Mouse (Mus musculus) megakaryocyte, embryonic 14.5 days (primary cell): Measurements from ENCODE around the gene Bola2. TPM values are rescaled to one million over a fixed set of nuclear protein-coding genes. Genes with fewer than 3 reads are reported as not detected.

Experiments used
- H3K27me3 ChIP-seq: replicated peaks from 2 replicates; pipeline ENCODE3; 2012; ENCODE audit warnings: inconsistent platforms
- H3K36me3 ChIP-seq: replicated peaks from 2 replicates; pipeline ENCODE3; 2012; ENCODE audit warnings: low read length, inconsistent platforms, mixed read lengths
- H3K4me1 ChIP-seq: 2 replicates; pipeline ENCODE4 v1.6.1; 2012; ENCODE audit warnings: inconsistent platforms
- H3K4me3 ChIP-seq: replicated peaks from 2 replicates; pipeline ENCODE3; 2012; ENCODE audit warnings: moderate library complexity, mild to moderate bottlenecking, inconsistent platforms
- H3K9me3 ChIP-seq: 2 replicates; pipeline ENCODE4 v1.6.1; 2012; ENCODE audit warnings: inconsistent platforms
- FLI1 ChIP-seq: IDR thresholded peaks from 2 replicates; pipeline ENCODE4 v1.6.1; 2012; ENCODE audit warnings: low read length, inconsistent platforms, mixed read lengths
- GATA1 ChIP-seq: IDR thresholded peaks from 3 replicates; pipeline ENCODE4 v1.6.1; 2012; ENCODE audit warnings: mixed read lengths, low read length, inconsistent platforms, borderline replicate concordance
- polyA plus RNA-seq: library from polyadenylated mRNA; stranded (reverse); fragments of >175 nt; gene quantifications from 2 replicates; pipeline ENCODE4 v1.2.3, GENCODE M21; 2012; ENCODE audit warnings: low replicate concordance; ENCODE audit not compliant: insufficient read depth

The Bola2 gene
- polyA plus RNA-seq, 1 experiment: 696 TPM

GRCm38 (mm10) chr7:126736122-126736521, 40.9 kb downstream of the Bola2 start:
- H3K36me3 ChIP-seq: no peaks in the 10 kb centered on the region
- no peak overlapping the region for H3K4me3 ChIP-seq
- TF ChIP-seq GATA1 (no peak), FLI1 (no peak)
- H3K4me1 ChIP-seq: peaks cover 7% of the 10 kb centered on the region; the same call in 1 of the 2 replicates
- peaks cover 24% of the 10 kb centered on the region for H3K27me3 ChIP-seq
- H3K9me3 ChIP-seq: no peaks in the 10 kb centered on the region

DNA sequence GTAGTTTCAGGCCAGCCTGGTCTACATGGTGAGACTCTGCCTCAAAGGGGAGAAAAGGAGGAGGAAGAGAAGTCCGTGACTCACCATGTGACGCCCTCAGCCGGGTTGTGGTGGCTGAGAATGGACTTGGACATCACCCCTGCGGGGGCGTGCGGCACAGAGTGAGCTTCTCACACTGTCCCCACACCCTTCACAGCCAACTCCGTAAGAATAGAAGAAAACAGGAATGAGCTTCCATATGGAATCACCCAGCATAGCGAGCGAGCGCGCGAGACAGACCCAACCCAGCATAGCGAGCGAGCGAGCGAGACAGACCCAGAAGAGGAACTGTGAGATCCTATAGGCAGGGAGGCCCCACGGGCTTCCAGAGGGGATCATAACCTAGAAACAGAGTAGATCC, 44.4 kb downstream of the Bola2 start:
- no peaks in the 10 kb centered on the region for H3K36me3 ChIP-seq
- H3K4me3 ChIP-seq: no peak overlapping the region
- TF ChIP-seq FLI1 (no peak), GATA1 (no peak)
- H3K27me3 ChIP-seq: peaks cover 25% of the 10 kb centered on the region
- H3K9me3 ChIP-seq: no peaks in the 10 kb centered on the region
- peaks cover 9% of the 10 kb centered on the region; the same call in 1 of the 2 replicates for H3K4me1 ChIP-seq

- no peak overlapping the region for H3K4me3 ChIP-seq
- peaks cover 23% of the 10 kb centered on the region for H3K27me3 ChIP-seq
- no peaks in the 10 kb centered on the region for H3K36me3 ChIP-seq
- H3K4me1 ChIP-seq: peaks cover 9% of the 10 kb centered on the region; the same call in 1 of the 2 replicates
- no peaks in the 10 kb centered on the region for H3K9me3 ChIP-seq
- TF ChIP-seq GATA1 (no peak), FLI1 (no peak)
Measured at GRCm38 (mm10) chr7:126740132-126740735, 45.0 kb downstream of the Bola2 start.

GRCm38 (mm10) chr7:126740977-126741376, 45.8 kb downstream of the Bola2 start:
- Histone ChIP-seq H3K4me1 (peaks cover 10% of the 10 kb centered on the region), H3K9me3 (no peaks in the 10 kb centered on the region), H3K4me3 (no peak overlapping the region), H3K27me3 (peaks cover 21% of the 10 kb centered on the region), H3K36me3 (no peaks in the 10 kb centered on the region)
- TF ChIP-seq FLI1 (no peak), GATA1 (no peak)

- TF ChIP-seq GATA1 (no peak), FLI1 (no peak)
- Histone ChIP-seq H3K4me1 (peaks cover 15% of the 10 kb centered on the region), H3K27me3 (peaks cover 20% of the 10 kb centered on the region), H3K36me3 (no peaks in the 10 kb centered on the region), H3K9me3 (no peaks in the 10 kb centered on the region), H3K4me3 (no peak overlapping the region)
Measured at GRCm38 (mm10) chr7:126741452-126741851, 46.3 kb downstream of the Bola2 start.

GRCm38 (mm10) chr7:126741964-126742482, 46.8 kb downstream of the Bola2 start:
- H3K36me3 ChIP-seq: no peaks in the 10 kb centered on the region
- TF ChIP-seq FLI1 (no peak), GATA1 (no peak)
- peaks cover 21% of the 10 kb centered on the region for H3K4me1 ChIP-seq
- peaks cover 20% of the 10 kb centered on the region for H3K27me3 ChIP-seq
- no peak overlapping the region for H3K4me3 ChIP-seq
- H3K9me3 ChIP-seq: no peaks in the 10 kb centered on the region

DNA sequence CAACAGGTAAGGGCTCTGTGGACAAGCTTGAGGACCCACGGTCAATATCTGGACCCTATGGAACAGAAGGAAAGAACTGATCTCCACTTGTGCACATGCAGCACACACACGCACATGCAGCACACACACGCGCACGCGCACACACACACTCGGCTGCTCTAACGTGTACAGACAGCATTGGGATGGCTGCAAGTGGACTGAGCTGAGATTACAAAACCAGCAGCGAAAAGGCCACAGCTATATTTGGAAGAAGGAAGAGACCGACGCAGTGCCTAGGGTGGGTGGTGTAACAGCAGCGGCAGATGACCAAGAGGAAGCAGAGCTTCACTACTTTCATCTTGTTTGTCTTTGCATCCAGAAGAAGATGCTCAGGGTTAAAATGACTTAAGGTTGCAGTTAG, 50.9 kb downstream of the Bola2 start:
- TF ChIP-seq FLI1: no peak
- no peak for TF ChIP-seq GATA1
- H3K4me3 ChIP-seq: peak overlapping the region; percentile 82
- H3K36me3 ChIP-seq: no peaks in the 10 kb centered on the region
- peaks cover 24% of the 10 kb centered on the region for H3K4me1 ChIP-seq
- H3K27me3 ChIP-seq: peaks cover 4% of the 10 kb centered on the region
- H3K9me3 ChIP-seq: no peaks in the 10 kb centered on the region

GRCm38 (mm10) chr7:126746798-126747197, 51.6 kb downstream of the Bola2 start:
- Histone ChIP-seq H3K4me3 (peak overlapping the region; percentile 82), H3K36me3 (no peaks in the 10 kb centered on the region), H3K9me3 (no peaks in the 10 kb centered on the region), H3K4me1 (peaks cover 21% of the 10 kb centered on the region), H3K27me3 (peaks cover 1% of the 10 kb centered on the region)
- no peak for TF ChIP-seq FLI1
- TF ChIP-seq GATA1: no peak

GRCm38 (mm10) chr7:126748824-126749223, 53.6 kb downstream of the Bola2 start:
- peaks cover 3% of the 10 kb centered on the region for H3K27me3 ChIP-seq
- TF ChIP-seq FLI1 (no peak), GATA1 (no peak)
- peaks cover 5% of the 10 kb centered on the region for H3K9me3 ChIP-seq
- no peaks in the 10 kb centered on the region for H3K36me3 ChIP-seq
- H3K4me3 ChIP-seq: no peak overlapping the region
- H3K4me1 ChIP-seq: peaks cover 21% of the 10 kb centered on the region

Other genes with a start within 250 kb of the Bola2 start
- gene Atp2a1, start 232.3 kb upstream of the Bola2 start, polyA plus RNA-seq: 1.1 and 1.4 TPM in 2 replicates
- gene Sh2b1, start 220.0 kb upstream of the Bola2 start, polyA plus RNA-seq: 94.0 and 146 TPM in 2 replicates
- 19.3 and 43.5 TPM in 2 replicates for gene Tufm, start 208.0 kb upstream of the Bola2 start, polyA plus RNA-seq
- gene Atxn2l, start 192.0 kb upstream of the Bola2 start, polyA plus RNA-seq: 956 and 1,090 TPM in 2 replicates
- gene Eif3c, start 129.0 kb upstream of the Bola2 start, polyA plus RNA-seq: 22.3 and 46.6 TPM in 2 replicates
- 30.2 TPM in 1 of 2 replicates, not detected in the other for gene Apobr, start 110.5 kb upstream of the Bola2 start, polyA plus RNA-seq
- gene Cln3, start 109.6 kb upstream of the Bola2 start, polyA plus RNA-seq: 8.9 and 21.3 TPM in 2 replicates
- 1.4 TPM in 1 of 2 replicates, not detected in the other for gene Il27, start 100.5 kb upstream of the Bola2 start, polyA plus RNA-seq
- 27.5 TPM in 1 of 2 replicates, not detected in the other for gene Nupr1, start 64.5 kb upstream of the Bola2 start, polyA plus RNA-seq
- 31.0 and 69.1 TPM in 2 replicates for gene Sgf29, start 46.1 kb upstream of the Bola2 start, polyA plus RNA-seq
- gene Sult1a1, start 19.0 kb upstream of the Bola2 start, polyA plus RNA-seq: 0.87 and 3.0 TPM in 2 replicates
- gene Slx1b, start 383 bp downstream of the Bola2 start, polyA plus RNA-seq: 7.3 and 9.7 TPM in 2 replicates
- 1,070 and 1,578 TPM in 2 replicates for gene Coro1a, start 12.4 kb downstream of the Bola2 start, polyA plus RNA-seq
- gene Mapk3, start 64.2 kb downstream of the Bola2 start, polyA plus RNA-seq: 213 and 289 TPM in 2 replicates
- 3.4 TPM in 1 of 2 replicates, not detected in the other for gene Gdpd3, start 70.9 kb downstream of the Bola2 start, polyA plus RNA-seq
- gene Ypel3, start 81.6 kb downstream of the Bola2 start, polyA plus RNA-seq: 284 and 689 TPM in 2 replicates
- 3.0 and 15.0 TPM in 2 replicates for gene Tbx6, start 86.1 kb downstream of the Bola2 start, polyA plus RNA-seq
- gene Ppp4c, start 97.1 kb downstream of the Bola2 start, polyA plus RNA-seq: 46.3 and 115 TPM in 2 replicates
- 13.5 and 29.3 TPM in 2 replicates for gene Fam57b, start 102.3 kb downstream of the Bola2 start, polyA plus RNA-seq
- not detected in 2 replicates for gene 4930451I11Rik, start 136.2 kb downstream of the Bola2 start, polyA plus RNA-seq
- 1.3 TPM in 1 of 2 replicates, not detected in the other for gene Doc2a, start 152.0 kb downstream of the Bola2 start, polyA plus RNA-seq
- gene Hirip3, start 166.6 kb downstream of the Bola2 start, polyA plus RNA-seq: 9.3 and 60.8 TPM in 2 replicates
- 823 and 1,411 TPM in 2 replicates for gene Ino80e, start 167.0 kb downstream of the Bola2 start, polyA plus RNA-seq
- 159 and 479 TPM in 2 replicates for gene Taok2, start 189.3 kb downstream of the Bola2 start, polyA plus RNA-seq
- gene Tmem219, start 227.5 kb downstream of the Bola2 start, polyA plus RNA-seq: 50.9 TPM in 2 replicates
- 26.4 and 59.2 TPM in 2 replicates for gene Kctd13, start 233.5 kb downstream of the Bola2 start, polyA plus RNA-seq